Mouse (Mus musculus) erythroid progenitor cell, adult 5-6 weeks (primary cell): ENCODE data around the gene Adk. TPM values are rescaled to one million over a fixed set of nuclear protein-coding genes. Genes with fewer than 3 reads are reported as not detected.

Experiments used
- ATAC-seq: replicated peaks from 2 replicates; pipeline ENCODE4 v1.8.0; 2016; ENCODE audit warnings: moderate number of reproducible peaks, mild to moderate bottlenecking, moderate TSS enrichment, inconsistent platforms; ENCODE audit not compliant: poor library complexity, low FRiP score, severe bottlenecking
- total RNA-seq, 2 experiments: library from RNA; stranded (forward) in 1 of 2; stranded (reverse) in 1 of 2; fragments of 150-400 nt in 1 of 2; fragments of 186-747, 209-891 nt in 1 of 2; gene quantifications; 2 replicates each; pipeline versions ENCODE4 v1.2.3 to v1.2.4; 2015 to 2017; ENCODE audit warnings: low replicate concordance in 2 of 2

Gene Adk
- total RNA-seq, 2 experiments from 2014 or later, result 66.4 to 67.1 TPM

DNA sequence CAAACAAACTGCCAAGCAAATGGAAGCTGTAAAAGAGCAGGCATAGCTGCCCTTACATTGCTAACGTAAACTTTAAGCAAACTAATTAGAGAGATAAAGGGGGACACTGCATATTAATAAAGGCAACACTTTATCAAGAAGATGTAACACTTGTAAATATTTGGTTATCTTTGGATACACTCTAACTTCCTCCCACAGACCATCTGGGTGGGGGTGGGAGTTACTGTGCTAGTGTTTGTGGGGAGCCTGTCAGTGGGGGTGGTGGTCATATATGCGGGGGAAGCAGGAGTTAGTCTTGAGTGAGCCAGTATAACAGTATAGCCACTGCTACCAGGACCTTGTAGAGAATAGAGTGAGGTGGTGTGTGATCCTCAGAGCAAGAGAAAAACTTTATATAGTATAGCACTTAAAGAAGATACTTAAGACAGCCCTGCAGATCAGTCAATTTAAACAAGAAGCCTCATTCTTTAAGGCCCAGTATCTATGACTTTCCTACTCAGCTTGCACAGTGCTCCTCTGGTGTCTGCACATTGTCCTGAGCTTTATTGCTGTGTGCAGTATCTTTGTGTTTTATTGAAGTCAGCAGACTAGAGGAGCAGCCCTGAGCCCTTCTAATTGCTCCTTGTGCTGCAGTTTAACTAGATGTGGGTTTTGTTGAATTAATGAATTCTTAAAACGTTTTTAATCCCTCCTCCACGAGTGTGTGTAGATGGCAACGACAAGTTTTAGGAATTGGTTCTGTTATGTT, 10.6 kb downstream of the Adk start:
- no peak for ATAC-seq

DNA sequence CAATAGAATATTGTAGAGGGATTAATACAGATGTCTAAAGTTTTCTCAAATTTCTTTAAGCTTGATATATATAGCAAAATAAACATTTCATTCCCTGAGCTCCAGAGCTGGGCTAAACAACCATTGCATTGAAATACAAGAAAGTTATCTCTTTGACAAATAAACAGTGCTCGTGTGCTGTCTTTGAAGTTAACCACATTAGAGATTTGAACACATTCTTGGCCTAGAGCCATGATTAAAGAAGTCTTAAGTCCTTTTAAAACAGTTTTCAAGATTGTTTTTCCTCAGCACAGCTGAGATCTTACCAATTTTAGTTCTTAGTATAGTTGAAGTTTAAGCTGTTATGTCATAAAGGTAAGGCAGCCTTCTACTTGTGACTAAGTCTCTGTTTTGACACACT, 11.9 kb downstream of the Adk start:
- no peak for ATAC-seq

DNA sequence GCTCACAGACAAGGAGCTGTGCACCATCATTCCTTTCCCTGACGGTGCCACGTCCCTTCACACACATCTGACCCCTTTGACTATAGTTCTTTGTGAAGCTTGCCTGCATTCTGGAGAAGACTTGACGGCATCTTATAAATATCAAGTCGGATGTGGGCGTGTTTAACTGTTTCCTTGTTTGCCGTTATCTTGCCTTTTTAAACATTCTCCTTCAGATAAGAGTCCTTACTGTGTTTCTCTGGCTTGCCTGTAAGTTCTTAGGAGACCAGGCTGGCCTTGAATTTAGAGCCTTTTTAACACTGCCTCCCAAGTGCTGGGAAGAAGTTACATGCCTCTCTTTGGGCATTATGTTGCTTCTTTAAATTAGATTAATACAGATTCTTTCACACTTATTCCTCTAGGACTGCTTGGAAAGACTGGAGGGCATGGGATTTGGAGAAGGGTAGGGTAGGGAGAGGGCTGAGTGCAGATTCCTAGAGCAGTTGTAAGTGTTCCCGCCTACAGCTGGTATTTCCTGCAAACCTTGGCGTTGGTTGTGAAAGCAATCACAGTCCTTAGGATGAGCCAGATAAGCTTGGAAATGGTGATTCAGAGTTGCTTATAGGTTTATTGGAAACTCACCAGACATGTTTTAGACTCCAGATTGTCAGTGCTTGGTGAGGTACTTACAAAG, 13.3 kb downstream of the Adk start:
- ATAC-seq, result no peak

DNA sequence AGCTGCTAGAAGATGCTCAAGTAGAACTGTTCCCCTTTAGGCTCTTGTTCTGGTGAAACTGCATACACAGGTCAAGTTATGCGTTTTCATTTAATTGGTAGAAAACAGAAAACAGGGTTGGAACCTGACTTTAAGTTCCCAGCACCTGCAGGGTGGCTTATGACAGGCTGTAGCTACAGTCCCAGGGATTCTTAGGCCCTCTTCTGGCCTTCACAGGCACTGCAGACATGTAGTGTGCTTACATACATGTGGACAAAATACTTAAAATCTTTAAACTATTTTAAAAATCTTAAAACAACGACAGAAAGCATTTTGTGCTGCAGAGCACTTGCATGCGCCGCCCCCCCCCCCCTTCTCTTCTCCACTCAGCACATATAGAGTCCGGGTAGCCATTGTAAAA, 17.2 kb downstream of the Adk start:
- no peak for ATAC-seq

DNA sequence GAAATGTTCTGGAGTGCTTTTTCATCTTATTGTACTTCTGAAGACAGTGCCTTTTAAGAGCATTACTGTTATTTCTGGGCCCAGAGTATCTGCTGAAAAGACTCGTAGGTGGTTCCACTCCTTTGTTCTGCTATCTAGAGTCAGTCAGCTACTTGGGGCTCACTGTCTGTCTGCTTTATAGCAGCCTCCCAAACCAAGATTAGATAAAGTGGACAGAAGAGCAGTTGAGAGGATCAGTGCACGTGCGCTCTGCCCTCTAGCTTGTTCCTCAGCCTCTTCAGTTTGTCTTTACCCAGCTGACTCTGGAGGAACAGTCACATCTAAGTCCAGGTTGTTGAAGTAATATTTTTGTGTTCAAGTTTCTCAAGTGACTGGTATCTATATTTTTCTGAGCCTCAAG, 21.6 kb downstream of the Adk start:
- peak; percentile 22; the same call in 1 of the 2 replicates for ATAC-seq

DNA sequence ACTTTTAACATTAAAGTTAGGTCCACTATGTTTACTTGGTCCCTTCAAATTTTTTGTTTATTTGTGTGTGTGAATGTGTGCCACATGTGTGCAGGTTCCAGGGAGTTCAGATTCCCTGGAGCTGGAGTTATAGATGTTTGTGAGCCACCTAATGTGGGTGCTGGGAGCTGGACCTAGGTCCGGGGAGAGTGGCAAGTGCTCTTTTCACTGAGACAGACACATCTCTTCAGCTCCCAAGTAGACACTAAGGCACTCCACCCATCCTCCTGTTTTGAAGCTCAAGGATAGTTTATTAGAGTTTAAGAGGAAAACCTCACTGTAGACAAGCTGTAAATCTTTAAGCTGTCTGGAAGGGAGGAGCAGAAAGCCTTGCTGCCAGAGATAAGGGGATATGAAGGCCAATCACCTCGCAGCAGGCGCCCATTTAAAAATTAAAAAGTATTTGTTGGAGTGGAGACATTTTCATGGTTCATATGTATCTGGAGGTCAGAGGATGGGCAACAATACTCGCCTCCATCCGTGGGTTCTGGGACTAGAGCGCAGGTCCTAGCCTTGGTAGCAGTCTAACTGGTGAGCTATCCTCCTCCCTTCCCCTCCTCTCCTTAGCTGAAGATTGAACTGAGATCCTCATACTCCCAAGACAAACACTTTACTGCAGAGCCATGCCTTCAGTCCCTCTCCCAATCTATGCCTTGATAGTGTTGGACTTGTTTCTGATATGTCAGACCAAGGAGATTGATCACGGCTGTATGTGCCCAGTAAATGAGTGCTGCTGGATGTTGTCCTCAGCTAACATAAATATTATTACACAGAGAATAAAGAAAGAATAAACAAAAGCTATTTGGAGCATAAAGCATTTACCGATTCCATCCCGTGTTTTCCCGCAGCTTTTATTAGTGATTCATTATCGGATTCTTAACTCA, 22.3 kb downstream of the Adk start:
- peak; percentile 54 for ATAC-seq

DNA sequence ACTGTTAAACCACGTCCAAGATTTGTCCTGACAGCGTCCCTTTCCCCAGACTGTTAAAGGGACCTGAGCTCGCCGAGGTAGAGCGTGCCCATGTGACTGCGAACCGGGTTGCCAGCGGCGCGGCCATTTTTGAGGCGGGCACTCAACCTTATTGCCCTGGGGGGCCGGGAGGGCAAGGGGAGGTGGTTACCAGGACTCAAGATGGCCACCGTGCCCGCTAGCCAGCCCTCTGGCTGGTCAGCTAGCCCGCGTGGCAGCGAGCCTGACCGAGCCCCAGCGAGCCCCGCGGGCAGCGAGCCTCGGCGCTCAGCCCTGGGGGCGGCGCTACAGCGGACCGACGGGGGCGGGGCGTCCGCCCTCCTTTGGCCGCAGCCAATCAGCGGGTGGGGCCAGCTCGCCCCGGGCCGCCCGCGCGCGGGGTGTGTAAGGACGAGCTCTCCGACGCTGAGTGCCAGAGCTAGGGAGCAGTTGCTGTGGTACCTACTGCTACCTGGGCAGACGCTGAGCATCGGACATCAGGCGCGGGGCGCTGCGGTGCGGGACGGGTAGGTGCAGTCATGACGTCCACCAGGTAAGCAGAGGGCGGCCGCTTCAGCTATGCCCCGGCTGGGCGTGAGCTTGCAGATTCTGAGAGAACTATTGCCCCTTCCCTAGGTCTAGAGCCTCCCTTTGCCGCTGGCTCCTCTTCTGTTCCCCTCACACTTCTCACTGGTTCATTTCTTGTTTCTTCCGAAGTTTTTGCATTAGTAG, 23.6 kb downstream of the Adk start:
- ATAC-seq, result peak; percentile 91

DNA sequence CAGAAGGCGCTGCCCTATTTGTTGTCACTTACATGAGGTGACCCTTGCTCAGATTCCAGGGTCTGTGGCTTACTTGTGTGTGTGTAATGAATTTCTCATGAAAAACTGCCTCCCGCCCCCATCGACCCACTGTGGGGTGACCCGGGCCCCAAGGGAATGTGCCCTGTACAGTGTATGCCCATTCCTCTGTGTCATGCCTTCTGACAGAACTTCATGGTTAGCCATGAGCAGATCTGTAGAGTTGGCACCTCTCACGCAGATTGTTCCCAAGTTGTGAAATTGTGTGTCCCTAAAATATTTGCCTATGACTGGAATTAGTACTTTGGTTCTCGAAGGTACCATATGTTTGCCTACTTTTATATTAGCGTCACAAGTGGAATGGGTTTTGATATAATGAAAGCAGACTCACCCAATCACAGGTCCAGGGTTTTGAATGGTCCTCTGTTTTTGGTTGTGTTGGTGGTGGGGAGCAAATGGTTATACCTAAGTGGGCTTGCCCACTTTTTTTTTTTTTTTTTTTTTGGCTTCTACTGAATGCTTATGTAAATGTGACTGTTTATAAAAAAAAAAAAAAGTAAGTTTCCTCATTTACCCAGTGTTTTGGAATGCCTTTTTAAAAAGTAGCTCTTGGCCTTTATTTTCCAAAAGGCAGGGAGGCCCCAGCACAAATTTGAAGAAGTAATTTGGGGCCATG, 24.3 kb downstream of the Adk start:
- ATAC-seq, result peak; percentile 16; the same call in 1 of the 2 replicates

DNA sequence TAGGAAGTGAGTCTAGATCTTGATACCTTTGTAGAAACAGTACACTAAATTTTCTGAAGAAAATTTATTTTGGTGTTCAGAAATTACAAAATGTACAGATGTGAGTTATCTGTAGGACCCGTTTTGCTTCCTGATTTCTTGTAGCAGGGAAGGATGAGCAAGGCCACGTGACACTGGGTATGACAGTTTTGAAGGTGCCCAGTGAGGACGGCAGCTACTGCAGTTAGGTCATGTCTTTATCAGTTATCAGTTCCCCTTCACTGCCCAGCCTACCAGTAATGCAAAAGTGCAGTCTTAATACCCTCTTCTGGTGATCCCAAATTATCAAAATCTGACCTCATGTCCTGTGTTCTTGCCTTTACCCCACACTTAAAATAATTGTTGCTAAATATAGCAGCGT, 25.6 kb downstream of the Adk start:
- no peak for ATAC-seq

DNA sequence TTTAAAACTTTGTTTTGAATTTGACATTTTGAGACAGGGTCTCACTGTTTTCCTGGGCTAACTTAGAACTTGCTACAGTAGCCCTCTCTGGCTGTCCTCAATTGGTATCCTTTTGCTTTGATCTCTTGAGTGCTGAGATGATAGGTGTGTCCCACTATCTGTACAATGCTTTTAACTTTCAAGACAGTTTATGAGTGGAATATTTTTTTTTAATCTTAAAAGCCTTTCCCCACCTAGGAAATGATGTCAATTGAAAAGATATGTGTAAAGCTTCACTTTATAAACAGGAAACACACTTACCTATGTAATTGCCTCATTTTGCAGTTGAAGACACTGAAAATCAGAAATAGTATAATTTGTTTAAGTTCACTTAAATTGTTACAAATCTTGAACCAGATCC, 26.1 kb downstream of the Adk start:
- ATAC-seq, result no peak

DNA sequence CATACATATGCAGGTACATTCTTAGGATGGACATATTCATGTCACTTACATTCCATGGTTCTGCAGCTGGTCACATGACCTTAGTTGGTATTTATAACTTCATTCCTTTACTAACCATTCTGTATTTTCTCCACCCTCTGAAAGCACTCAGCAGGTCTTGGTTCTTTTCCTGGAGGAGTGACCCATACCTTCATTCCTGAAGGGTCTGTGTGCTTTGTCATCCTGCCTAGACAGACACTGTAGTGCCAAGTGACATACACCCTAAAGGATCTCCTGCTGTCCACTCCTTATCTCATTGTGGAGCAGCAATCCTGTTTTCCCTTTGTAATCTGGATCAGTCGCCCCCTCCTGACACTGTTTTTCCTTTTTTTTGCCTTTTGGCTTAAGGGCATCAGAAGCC, 30.4 kb downstream of the Adk start:
- no peak for ATAC-seq

DNA sequence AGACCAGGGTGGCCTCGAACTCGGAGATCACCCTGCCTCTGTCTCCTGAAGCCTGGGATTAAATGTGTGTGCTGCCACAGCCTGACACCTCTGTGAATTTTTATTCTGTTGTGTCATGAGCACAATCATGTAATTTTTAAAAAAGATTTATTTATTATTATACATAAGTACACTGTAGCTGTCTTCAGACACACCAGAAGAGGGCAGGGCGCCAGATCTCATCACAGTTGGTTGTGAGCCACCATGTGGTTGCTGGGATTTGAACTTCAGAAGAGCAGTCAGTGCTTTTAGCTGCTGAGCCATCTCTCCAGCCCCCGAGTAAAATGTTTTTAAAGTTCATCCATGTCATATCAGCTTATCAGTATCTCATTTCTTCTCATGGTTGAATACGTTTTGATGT, 33.3 kb downstream of the Adk start:
- no peak for ATAC-seq

DNA sequence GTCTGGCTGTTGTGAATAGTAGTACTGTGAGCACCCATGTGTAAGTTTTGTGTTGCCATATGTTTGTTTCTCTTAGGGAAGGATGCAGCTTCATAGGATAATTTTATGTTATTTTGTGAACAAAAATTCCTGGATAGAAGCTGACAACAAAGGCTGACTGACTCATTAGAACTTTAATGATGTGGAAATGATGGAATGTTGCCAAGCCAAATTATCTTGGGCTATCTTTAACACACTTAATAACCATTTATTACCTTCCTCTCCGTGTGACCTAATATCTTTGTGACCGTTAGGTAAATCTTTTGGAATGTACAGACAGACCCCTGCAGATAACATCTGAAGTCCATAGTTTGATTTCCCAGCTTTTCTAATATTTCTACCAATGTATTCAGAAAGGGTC, 33.7 kb downstream of the Adk start:
- ATAC-seq, result no peak

DNA sequence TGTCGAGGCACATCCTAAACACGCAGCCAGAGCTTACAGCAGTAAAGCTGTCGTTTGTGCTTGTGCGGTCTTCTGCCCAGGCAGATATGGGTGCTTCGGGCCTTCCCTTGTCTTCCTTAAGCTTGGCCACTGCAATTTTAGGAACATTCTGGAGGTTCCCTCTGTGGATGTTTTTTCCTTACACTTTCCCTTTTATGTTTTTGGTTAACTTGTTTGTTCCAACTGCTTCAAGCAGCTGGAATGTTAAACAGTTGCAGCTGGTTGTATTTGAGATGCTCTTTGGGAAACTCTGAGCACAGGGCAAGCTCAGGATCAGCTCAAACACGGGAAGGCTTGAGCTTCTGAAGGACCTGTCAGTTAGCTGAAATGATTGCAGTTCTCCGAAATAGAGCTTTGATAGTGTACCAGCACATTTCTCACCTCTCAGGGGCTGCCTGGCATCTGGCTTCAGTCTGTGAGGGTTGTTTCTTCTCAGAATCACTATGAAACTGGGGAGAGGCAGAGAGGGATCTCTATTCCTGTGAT, 34.5 kb downstream of the Adk start:
- no peak for ATAC-seq

DNA sequence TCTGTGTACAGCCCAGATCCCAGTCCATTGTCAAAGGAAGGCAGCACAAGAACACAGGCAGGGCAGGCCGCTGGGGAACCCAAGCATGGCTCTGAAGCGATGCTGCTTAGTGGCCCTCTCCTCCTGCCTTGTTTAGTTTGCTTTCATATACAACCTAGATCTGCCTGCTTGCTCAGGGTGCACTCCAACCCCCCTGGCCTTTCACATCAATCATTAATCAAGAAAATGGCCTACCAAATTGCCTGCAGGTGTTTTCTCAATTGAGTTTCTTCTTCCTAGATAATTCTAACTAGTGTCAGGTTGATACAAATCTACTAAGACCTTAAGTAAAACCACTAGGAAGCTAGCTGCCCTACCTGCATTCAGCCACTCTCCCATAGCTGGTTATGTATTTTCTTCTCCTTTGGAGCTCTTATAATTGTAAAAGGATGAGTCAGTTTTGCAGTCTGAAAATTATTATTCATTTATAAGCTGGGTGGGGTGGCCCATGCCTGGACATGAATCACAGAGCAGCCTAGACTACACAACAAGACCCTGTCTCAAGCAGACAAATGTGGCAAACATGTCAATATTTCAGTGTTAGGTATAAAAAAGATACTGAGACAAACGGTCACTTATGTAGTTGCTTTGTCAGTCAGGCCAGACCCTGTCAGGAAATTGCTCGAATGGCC, 35.2 kb downstream of the Adk start:
- ATAC-seq, result no peak

DNA sequence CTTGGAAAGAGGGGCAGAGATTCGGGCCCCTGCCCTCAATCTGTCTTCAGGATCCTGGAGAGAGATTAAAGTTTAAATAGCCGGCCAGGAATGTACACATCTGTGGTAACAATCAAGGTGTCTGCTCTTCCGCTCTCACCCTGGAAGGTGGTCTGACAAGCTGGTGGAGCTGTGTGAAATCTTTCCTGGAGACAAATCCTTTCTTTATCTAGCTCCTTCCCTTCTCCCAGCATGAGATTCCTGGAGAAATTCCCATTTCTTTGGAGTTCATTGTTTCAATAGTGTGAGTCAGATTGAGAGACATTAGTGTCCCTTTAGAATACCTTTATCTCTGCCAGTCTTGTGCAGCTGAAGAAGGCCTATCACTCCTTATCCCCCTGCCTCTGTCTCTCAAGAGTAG, 36.4 kb downstream of the Adk start:
- no peak for ATAC-seq

DNA sequence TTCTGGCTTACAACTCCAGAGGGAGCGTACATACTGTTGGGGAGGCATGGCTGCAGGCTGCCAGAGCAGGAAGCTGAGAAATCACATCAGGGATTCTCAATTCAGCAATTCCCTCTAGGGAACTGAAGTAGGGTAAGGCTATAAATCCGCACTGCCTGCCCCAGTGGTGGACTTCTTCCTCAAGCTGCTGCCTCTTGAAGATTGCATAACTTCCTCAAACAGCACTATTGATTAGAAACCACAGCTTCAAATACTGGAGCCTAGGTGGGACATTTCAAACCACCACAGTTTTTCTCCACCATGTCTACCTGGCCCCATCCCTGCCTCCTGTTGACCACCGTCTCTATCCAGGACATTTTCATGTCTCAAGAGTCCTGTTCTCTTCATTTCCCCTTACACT, 38.0 kb downstream of the Adk start:
- ATAC-seq, result no peak

DNA sequence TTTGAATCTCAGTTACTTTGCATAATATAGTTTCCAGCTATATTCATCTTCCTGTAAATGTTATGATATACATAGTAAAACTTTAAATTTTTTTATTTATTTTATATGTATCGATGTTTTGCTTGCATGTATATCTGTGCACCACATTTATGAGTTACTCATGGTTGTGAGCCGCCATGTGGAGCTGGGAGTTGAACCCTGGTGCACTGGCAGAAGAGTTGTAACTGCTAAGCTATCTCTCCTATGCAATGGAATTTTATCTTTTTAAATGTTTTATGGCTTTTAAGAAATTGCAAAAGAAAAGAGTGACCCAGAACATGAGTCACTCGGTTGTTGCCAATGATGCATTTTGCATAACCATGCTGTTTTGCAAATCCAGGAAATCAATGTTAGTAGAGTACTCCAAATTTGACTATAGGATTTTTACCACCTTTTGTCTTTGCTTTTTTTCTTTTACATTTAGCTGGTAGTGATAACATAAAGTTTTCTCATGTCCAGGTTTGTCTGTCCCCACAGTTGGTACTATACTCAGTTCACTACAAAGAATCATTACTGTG, 38.6 kb downstream of the Adk start:
- no peak for ATAC-seq
